Mouse (Mus musculus) neural tube, embryonic 11.5 days (tissue): ENCODE measurements around the gene Zbtb8a. TPM values are rescaled to one million over a fixed set of nuclear protein-coding genes. Genes with fewer than 3 reads are reported as not detected.

Experiments
- ATAC-seq: fragments of 200-750 bp; cut with Nextera tagmentation; 2 replicates; pipeline ENCODE4 v1.8.0; 2017; ENCODE audit warnings: moderate number of reproducible peaks, mild to moderate bottlenecking, moderate TSS enrichment, moderate library complexity; ENCODE audit not compliant: insufficient read depth, low FRiP score, low TSS enrichment
- DNase-seq: peaks from one replicate; pipeline ENCODE4 v3.0.0-alpha.2; 2015; ENCODE audit warnings: low spot score
- H3K27ac ChIP-seq: fragments of 300-500 bp; sonication (generic); 2 replicates; pipeline ENCODE4 v1.5.1; 2014; ENCODE audit warnings: low read depth, mild to moderate bottlenecking, low read length
- H3K27me3 ChIP-seq: fragments of 300-500 bp; sonication (generic); 2 replicates; pipeline ENCODE4 v1.6.1; 2014; ENCODE audit warnings: mild to moderate bottlenecking, low read length, mixed read lengths; ENCODE audit not compliant: control insufficient read depth, insufficient read depth
- H3K36me3 ChIP-seq: fragments of 300-500 bp; sonication (generic); 2 replicates; pipeline ENCODE4 v1.6.1; 2014; ENCODE audit warnings: mild to moderate bottlenecking, low read length, moderate library complexity, mixed read lengths; ENCODE audit not compliant: control insufficient read depth, insufficient read depth
- H3K4me1 ChIP-seq: fragments of 300-500 bp; sonication (generic); 2 replicates; pipeline ENCODE4 v1.6.1; 2014; ENCODE audit warnings: low read length, mixed read lengths; ENCODE audit not compliant: control insufficient read depth, insufficient read depth
- H3K4me2 ChIP-seq: fragments of 300-500 bp; sonication (generic); 2 replicates; pipeline ENCODE4 v1.6.1; 2014; ENCODE audit warnings: low read depth, mild to moderate bottlenecking, moderate library complexity
- H3K4me3 ChIP-seq: fragments of 300-500 bp; sonication (generic); 2 replicates; pipeline ENCODE4 v1.5.1; 2014; ENCODE audit warnings: low read depth, low read length
- H3K9ac ChIP-seq: fragments of 300-500 bp; sonication (generic); 2 replicates; pipeline ENCODE4 v1.6.1; 2014; ENCODE audit warnings: mild to moderate bottlenecking, low read length
- H3K9me3 ChIP-seq: fragments of 300-500 bp; sonication (generic); 2 replicates; pipeline ENCODE4 v1.6.1; 2016; ENCODE audit warnings: low read length; ENCODE audit not compliant: control insufficient read depth
- WGBS: fragments of 180-500 bp; shearing (Covaris S2); extraction: QIAGEN DNeasy Blood & Tissue Kit; methylation state at CpG from one replicate; pipeline ENCODE4 v1.1.7; 2014; 5-methylcytosine and 5-hydroxymethylcytosine counted together
- polyA plus RNA-seq: library from polyadenylated mRNA; unstranded; fragments of >200 nt; fragmentation: Nextera tagmentation; extraction: Ambion mirVana; gene quantifications from 2 replicates; pipeline ENCODE4 v1.2.1, GENCODE M21; 2014

The Zbtb8a gene
- polyA plus RNA-seq, 1 experiment from 2014 or later: 7.4 TPM

DNA sequence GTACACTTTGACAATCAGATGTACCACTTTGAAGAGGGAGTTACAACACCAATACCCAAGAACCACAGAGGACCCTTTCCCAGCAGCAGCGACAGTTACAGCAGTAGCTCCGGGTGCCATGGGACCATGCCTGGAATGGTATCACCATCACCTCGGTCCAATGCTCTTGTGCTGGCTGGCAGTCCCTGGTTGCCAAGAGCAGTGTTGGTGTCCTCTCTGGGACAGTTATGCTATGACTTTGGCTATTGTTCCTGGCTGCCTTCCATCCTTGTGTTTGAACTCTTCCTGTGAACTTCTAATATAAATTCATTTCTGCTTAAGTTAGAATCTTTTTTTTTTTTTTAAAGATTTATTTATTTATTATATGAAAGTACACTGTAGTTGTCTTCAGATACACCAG is 5.7 kb upstream of the Zbtb8a start:
- DNase-seq: no peak
- H3K4me3 ChIP-seq: no peak overlapping the region
- no peak for ATAC-seq
- H3K27me3 ChIP-seq: peaks cover 10% of the 10 kb centered on the region; the same call in 1 of the 2 replicates
- H3K27ac ChIP-seq: no peak overlapping the region
- no peaks in the 10 kb centered on the region for H3K36me3 ChIP-seq
- no peak overlapping the region for H3K9ac ChIP-seq
- no peaks in the 10 kb centered on the region for H3K4me1 ChIP-seq
- no peaks in the 10 kb centered on the region for H3K9me3 ChIP-seq
- WGBS: 92% methylated on average over 3 of the region's 3 CpGs
- H3K4me2 ChIP-seq: no peak overlapping the region

GRCm38 (mm10) chr4:129382488-129382887 is 4.6 kb upstream of the Zbtb8a start:
- Histone ChIP-seq H3K27me3 (peaks cover 16% of the 10 kb centered on the region), H3K9ac (no peak overlapping the region), H3K9me3 (no peaks in the 10 kb centered on the region), H3K4me3 (no peak overlapping the region), H3K27ac (no peak overlapping the region), H3K36me3 (no peaks in the 10 kb centered on the region), H3K4me1 (no peaks in the 10 kb centered on the region), H3K4me2 (no peak overlapping the region)
- no peak for ATAC-seq
- DNase-seq: no peak
- WGBS: 100% methylated on average over 2 of the region's 2 CpGs

DNA sequence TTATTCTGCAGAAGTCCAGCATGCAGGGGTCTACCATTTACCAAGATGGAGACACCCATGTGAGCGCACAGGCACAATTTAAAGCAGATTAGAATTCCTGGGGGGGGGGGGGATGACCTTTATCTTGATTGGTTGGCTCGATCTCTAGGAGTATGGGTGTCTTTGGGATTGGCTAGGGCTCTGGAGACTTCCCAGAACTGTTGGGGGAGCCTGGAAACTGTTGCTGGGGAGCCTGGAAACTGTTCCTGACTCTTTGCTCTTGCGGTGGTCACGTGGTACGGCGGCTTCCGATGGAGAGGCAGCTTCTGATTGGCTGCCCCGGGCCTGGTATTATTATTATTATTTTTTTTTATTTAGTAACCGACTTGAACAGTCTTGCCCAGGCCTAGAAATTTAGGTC is 4.1 kb upstream of the Zbtb8a start:
- Histone ChIP-seq H3K4me3 (no peak overlapping the region), H3K9me3 (no peaks in the 10 kb centered on the region), H3K27me3 (peaks cover 16% of the 10 kb centered on the region), H3K4me2 (no peak overlapping the region), H3K36me3 (no peaks in the 10 kb centered on the region), H3K9ac (no peak overlapping the region), H3K4me1 (no peaks in the 10 kb centered on the region), H3K27ac (no peak overlapping the region)
- WGBS: 92% methylated on average over 9 of the region's 9 CpGs
- ATAC-seq (no peak), DNase-seq (no peak)

GRCm38 (mm10) chr4:129381148-129381547 is 3.2 kb upstream of the Zbtb8a start:
- peaks cover 16% of the 10 kb centered on the region for H3K27me3 ChIP-seq
- no peaks in the 10 kb centered on the region for H3K4me1 ChIP-seq
- H3K9ac ChIP-seq: no peak overlapping the region
- H3K9me3 ChIP-seq: no peaks in the 10 kb centered on the region
- no peak overlapping the region for H3K4me2 ChIP-seq
- 77% methylated on average over 8 of the region's 8 CpGs for WGBS
- no peak overlapping the region for H3K4me3 ChIP-seq
- H3K27ac ChIP-seq: no peak overlapping the region
- H3K36me3 ChIP-seq: no peaks in the 10 kb centered on the region
- no peak for DNase-seq
- no peak for ATAC-seq

DNA sequence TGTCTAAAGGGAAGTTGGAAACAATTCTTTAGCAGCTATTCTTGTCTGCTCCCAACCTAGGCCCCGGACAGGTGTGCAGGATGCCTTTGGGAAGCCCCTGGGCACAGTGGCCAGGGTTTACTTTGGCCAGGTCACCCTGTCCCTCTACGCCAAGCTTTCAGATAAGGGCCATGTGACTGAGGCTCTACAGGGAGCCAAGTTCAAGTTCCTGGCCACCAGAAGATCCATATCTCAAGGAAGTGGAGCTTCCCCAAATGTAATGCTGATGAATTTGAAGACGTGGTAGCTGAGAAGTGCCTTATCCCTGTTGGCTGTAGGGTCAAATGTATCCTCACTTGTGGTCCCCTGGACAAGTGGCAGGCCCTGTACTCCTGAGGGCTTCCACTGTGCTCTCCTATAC is 1.9 kb upstream of the Zbtb8a start:
- 82% methylated on average over 3 of the region's 3 CpGs for whole genome bisulfite sequencing
- no peaks in the 10 kb centered on the region for H3K9me3 ChIP-seq
- DNase-seq: no peak
- no peak overlapping the region for H3K27ac ChIP-seq
- H3K4me2 ChIP-seq: no peak overlapping the region
- no peak overlapping the region for H3K4me3 ChIP-seq
- H3K36me3 ChIP-seq: no peaks in the 10 kb centered on the region
- peaks cover 20% of the 10 kb centered on the region for H3K27me3 ChIP-seq
- 0 out of 2 replicates have a peak, but pooled peaks cover 2% of the 10 kb centered on the region for H3K4me1 ChIP-seq
- no peak overlapping the region for H3K9ac ChIP-seq
- no peak for ATAC-seq

- no peaks in the 10 kb centered on the region for H3K9me3 ChIP-seq
- peak overlapping the region; percentile 87 for H3K9ac ChIP-seq
- H3K4me3 ChIP-seq: peak overlapping the region; percentile 82
- peak overlapping the region; percentile 70; the same call in 1 of the 2 replicates for H3K27ac ChIP-seq
- ATAC-seq (0 out of 2 replicates have a peak, but pooled peaks have one; percentile 31), DNase-seq (peak; percentile 72)
- whole genome bisulfite sequencing: under 1% methylated on average over 43 of the region's 68 CpGs
- H3K27me3 ChIP-seq: peaks cover 20% of the 10 kb centered on the region
- peak overlapping the region; percentile 67 for H3K4me2 ChIP-seq
- H3K4me1 ChIP-seq: 0 out of 2 replicates have a peak, but pooled peaks cover 2% of the 10 kb centered on the region
- H3K36me3 ChIP-seq: no peaks in the 10 kb centered on the region
Observed at GRCm38 (mm10) chr4:129376961-129377545, 863 bp downstream of the Zbtb8a start.

GRCm38 (mm10) chr4:129375821-129376220 is 2.1 kb downstream of the Zbtb8a start:
- Histone ChIP-seq H3K9me3 (no peaks in the 10 kb centered on the region), H3K36me3 (no peaks in the 10 kb centered on the region), H3K4me3 (no peak overlapping the region), H3K9ac (no peak overlapping the region), H3K27ac (no peak overlapping the region), H3K4me2 (no peak overlapping the region), H3K4me1 (0 out of 2 replicates have a peak, but pooled peaks cover 2% of the 10 kb centered on the region), H3K27me3 (peaks cover 20% of the 10 kb centered on the region)
- ATAC-seq (no peak), DNase-seq (no peak)
- 69% methylated on average over 5 of the region's 5 CpGs for whole genome bisulfite sequencing

DNA sequence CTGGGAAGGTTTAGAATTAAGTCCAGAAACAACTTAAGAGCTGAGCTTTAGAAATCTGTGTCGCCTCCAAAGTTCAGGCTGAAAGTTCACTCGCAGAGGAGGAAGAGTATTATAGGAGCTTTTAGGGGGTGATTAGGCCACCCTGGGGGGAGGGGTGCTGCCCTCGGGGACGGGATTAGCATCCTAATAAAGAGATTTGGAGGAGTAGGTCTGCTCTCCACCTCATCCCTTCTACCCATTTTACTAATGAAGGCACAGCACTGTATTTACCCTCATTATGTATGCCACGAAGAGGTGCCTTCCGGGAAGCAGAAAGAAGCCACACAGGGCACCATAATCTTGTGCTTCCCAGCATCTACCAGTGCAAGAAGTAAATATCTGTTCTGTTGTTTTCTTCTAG is 2.9 kb downstream of the Zbtb8a start:
- 24% methylated on average over 6 of the region's 6 CpGs for WGBS
- Histone ChIP-seq H3K9ac (no peak overlapping the region), H3K4me2 (no peak overlapping the region), H3K9me3 (no peaks in the 10 kb centered on the region), H3K27ac (no peak overlapping the region), H3K27me3 (peaks cover 20% of the 10 kb centered on the region), H3K4me1 (0 out of 2 replicates have a peak, but pooled peaks cover 2% of the 10 kb centered on the region), H3K36me3 (no peaks in the 10 kb centered on the region), H3K4me3 (no peak overlapping the region)
- ATAC-seq (no peak), DNase-seq (no peak)

DNA sequence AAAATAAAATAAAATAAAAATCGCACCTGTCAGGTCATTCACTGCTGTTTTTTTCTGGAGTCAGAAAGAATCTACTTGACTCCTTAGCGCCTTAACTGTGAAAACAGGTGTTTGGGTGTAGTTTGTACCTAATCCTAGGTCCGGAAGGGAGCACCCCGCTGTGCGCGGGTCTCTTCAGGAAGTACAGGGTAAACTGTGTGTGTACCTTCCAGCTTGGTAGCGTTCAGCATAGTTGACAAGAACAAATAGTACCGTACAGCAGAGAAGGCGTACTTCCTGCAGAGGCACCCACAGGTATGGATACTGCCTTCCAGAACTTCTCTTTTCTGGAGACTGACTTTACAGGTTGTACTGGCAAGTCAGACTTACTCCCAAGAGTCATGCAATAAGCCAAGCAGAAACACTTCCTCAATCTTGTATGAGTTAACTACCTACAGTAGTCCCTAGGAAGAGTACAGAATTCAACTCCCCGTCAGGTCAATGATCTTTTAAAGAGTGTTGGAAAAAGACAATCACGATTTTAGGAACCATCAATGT is 3.6 kb downstream of the Zbtb8a start:
- DNase-seq: no peak
- no peaks in the 10 kb centered on the region for H3K9me3 ChIP-seq

More for the DNA sequence above, 3.6 kb downstream of the Zbtb8a start:
- no peak overlapping the region for H3K4me3 ChIP-seq
- H3K27me3 ChIP-seq: peaks cover 15% of the 10 kb centered on the region
- no peak overlapping the region for H3K27ac ChIP-seq
- no peak overlapping the region for H3K9ac ChIP-seq
- ATAC-seq: no peak
- H3K4me2 ChIP-seq: no peak overlapping the region
- H3K4me1 ChIP-seq: 0 out of 2 replicates have a peak, but pooled peaks cover 2% of the 10 kb centered on the region
- 41% methylated on average over 11 of the region's 11 CpGs for WGBS
- no peaks in the 10 kb centered on the region for H3K36me3 ChIP-seq
